Mouse (Mus musculus): ENCODE results near the gene Tmem63b. TPM values are rescaled to one million over a fixed set of nuclear protein-coding genes. Genes with fewer than 3 reads are reported as not detected.

Tmem63b gene
- polyA plus RNA-seq, 1 experiment from 2014 or later, result 31.2 TPM

DNA sequence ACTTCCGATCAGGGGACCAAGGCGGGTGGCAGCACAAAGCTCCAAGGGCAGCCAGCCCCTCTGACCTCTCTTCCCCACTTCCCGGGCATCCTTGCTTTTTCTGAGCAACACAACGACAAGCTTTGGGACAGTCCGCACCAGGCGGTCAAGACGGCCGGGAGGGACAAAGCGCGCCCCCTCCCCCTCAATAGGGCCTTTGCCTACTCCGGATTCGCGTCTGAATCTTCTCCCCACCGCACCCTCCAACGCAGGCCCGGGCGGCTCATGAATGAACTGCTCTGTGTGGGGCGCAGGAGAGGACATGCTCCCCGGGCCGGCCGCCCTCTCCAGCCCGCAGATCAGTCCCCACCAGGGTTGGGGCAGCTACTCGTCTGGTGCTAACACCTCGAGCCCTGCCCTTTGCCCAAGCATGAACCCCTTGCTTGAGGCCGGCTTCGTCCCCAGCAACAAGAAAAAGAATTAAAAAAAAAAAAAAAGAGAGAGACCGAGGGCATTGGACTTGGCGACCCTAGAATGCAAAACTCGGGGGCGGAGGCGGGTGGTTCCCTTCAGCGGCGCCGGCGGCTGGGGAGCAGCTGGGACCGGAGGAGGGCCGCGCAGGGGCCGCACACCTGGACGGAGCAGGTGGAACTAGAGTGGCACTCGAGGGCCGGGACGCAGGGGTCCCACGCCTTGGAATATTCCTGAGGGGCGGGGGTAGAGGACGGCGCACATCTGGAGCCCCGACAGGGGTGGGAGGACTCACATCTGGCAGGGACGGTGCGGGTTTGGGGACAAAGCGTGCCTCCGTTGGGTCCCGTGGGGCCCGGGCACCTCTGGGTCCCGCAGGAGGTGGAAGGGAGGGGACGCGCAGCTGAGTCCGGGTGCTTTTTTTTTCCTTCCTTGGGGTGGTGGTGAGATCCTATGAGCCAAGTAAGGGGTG, 1.3 kb downstream of the Tmem63b start:
- Histone ChIP-seq H3K36me3 (ENCODE audit: control insufficient read depth, insufficient read depth, low read length) (no peaks in the 10 kb centered on the region), H3K4me3 (ENCODE audit: control insufficient read depth in 1 of 2, insufficient read depth in 1 of 2, low read depth in 1 of 2, low read length in 2 of 2) (peak overlapping the region; percentile 73 to 81), H3K27me3 (ENCODE audit: control insufficient read depth, insufficient read depth, low read length) (no peaks in the 10 kb centered on the region), H3K27ac (replicated peaks in 1 of 2; ENCODE audit: control insufficient read depth in 1 of 2, insufficient read depth in 1 of 2, low read depth in 2 of 2, low read length in 2 of 2) (peak overlapping the region; percentile 18 to 56), H3K9ac (ENCODE audit: low read length) (peak overlapping the region; percentile 90), H3K4me1 (ENCODE audit: control insufficient read depth in 2 of 2, insufficient read depth in 2 of 2, low read length in 2 of 2) (peaks cover 18 to 31% of the 10 kb centered on the region in 2 experiments), H3K9me3 (ENCODE audit: control insufficient read depth, low read length) (peaks cover 4% of the 10 kb centered on the region; the same call in 1 of the 2 replicates), H3K4me2 (ENCODE audit: low read length) (peak overlapping the region; percentile 80)
- under 1% methylated on average over 56 of the region's 58 CpGs for WGBS
- ATAC-seq (ENCODE audit: insufficient number of reproducible peaks, insufficient read depth, low FRiP score, low read depth), result peak; percentile 35

DNA sequence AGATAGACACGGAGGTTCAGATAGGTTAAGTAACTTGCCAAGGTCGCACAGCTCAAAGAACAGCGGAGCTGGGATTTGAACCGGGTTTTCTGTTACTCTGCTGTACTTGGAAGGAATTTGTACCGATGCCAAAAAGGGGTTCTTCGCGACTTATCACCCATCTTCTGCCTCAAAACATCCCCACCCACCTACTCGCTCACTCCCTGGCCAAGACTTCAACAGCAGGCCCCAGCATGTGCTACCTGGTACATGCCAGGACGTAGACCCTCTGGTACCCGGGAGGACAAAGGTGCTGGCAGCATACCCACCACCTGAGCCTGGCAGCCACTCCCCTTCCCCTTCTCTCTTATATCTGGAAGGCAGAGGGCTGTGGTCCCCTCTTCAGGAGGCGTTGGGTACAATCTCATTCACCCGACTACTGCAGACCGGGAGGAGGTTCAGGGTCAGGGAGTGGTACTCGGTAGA, 2.0 kb downstream of the Tmem63b start:
- H3K4me1 ChIP-seq (ENCODE audit: control insufficient read depth in 2 of 2, insufficient read depth in 2 of 2, low read length in 2 of 2), result peaks cover 18 to 31% of the 10 kb centered on the region in 2 experiments
- H3K9ac ChIP-seq (ENCODE audit: low read length), result peak overlapping the region; percentile 90
- peak overlapping the region; percentile 17 to 56; a peak in 2 of 4 replicates for H3K27ac ChIP-seq (replicated peaks in 1 of 2; ENCODE audit: control insufficient read depth in 1 of 2, insufficient read depth in 1 of 2, low read depth in 2 of 2, low read length in 2 of 2)
- peak overlapping the region; percentile 80 for H3K4me2 ChIP-seq (ENCODE audit: low read length)
- no peaks in the 10 kb centered on the region for H3K27me3 ChIP-seq (ENCODE audit: control insufficient read depth, insufficient read depth, low read length)
- 34% methylated on average over 14 of the region's 14 CpGs for WGBS
- H3K9me3 ChIP-seq (ENCODE audit: control insufficient read depth, low read length), result peaks cover 4% of the 10 kb centered on the region; the same call in 1 of the 2 replicates
- no peak for ATAC-seq (ENCODE audit: insufficient number of reproducible peaks, insufficient read depth, low FRiP score, low read depth)
- H3K36me3 ChIP-seq (ENCODE audit: control insufficient read depth, insufficient read depth, low read length), result no peaks in the 10 kb centered on the region
- peak overlapping the region; percentile 73 to 81 for H3K4me3 ChIP-seq (ENCODE audit: control insufficient read depth in 1 of 2, insufficient read depth in 1 of 2, low read depth in 1 of 2, low read length in 2 of 2)

DNA sequence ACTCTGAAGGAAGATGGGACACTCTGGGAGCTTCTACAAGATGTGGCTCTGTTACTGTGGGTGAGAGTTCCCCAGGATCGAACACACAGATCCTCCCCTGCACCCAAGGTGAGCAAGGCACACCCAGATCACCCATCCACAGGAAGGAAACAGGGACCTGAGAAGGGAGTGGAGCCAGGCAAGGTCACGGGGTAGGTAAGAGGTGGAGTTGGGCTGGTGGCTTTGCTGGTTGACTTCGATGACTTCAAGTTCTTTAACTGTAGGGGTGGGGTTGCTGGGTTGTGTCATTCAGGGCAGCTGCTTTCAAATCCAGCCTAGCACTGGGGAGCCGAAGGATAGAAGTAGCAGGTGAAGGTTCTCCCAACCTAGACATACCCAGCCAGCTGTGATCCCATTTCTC, 3.9 kb downstream of the Tmem63b start:
- no peak overlapping the region for H3K4me2 ChIP-seq (ENCODE audit: low read length)
- peaks cover 6% of the 10 kb centered on the region for H3K36me3 ChIP-seq (ENCODE audit: control insufficient read depth, insufficient read depth, low read length)
- peaks cover 15 to 27% of the 10 kb centered on the region in 2 experiments for H3K4me1 ChIP-seq (ENCODE audit: control insufficient read depth in 2 of 2, insufficient read depth in 2 of 2, low read length in 2 of 2)
- H3K9me3 ChIP-seq (ENCODE audit: control insufficient read depth, low read length), result peaks cover 4% of the 10 kb centered on the region; the same call in 1 of the 2 replicates
- H3K4me3 ChIP-seq (ENCODE audit: control insufficient read depth in 1 of 2, insufficient read depth in 1 of 2, low read depth in 1 of 2, low read length in 2 of 2), result no peak overlapping the region
- no peak overlapping the region for H3K27ac ChIP-seq (replicated peaks in 1 of 2; ENCODE audit: control insufficient read depth in 1 of 2, insufficient read depth in 1 of 2, low read depth in 2 of 2, low read length in 2 of 2)
- WGBS, result 90% methylated on average over 4 of the region's 4 CpGs
- no peak overlapping the region for H3K9ac ChIP-seq (ENCODE audit: low read length)
- no peaks in the 10 kb centered on the region for H3K27me3 ChIP-seq (ENCODE audit: control insufficient read depth, insufficient read depth, low read length)
- ATAC-seq (ENCODE audit: insufficient number of reproducible peaks, insufficient read depth, low FRiP score, low read depth), result no peak

DNA sequence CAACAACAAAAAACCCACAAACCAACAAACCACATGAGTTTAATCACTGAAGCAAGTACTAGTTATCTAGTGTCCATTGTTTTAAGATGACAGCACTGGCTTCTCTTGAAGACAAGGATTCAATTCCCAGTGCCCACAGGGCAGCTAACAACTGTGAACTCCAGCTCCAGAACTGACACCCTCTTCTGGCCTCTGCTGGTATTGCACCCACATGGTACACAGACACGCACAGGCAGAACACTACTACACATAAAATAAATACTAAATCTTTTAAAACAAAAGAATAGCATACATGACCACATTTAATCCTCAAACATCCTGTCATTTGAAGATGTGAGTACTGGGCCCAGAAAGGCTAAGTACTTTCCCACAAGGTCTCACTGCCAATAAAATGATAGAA, 5.1 kb downstream of the Tmem63b start:
- no peak overlapping the region for H3K27ac ChIP-seq (replicated peaks in 1 of 2; ENCODE audit: control insufficient read depth in 1 of 2, insufficient read depth in 1 of 2, low read depth in 2 of 2, low read length in 2 of 2)
- ATAC-seq (ENCODE audit: insufficient number of reproducible peaks, insufficient read depth, low FRiP score, low read depth), result no peak
- H3K4me3 ChIP-seq (ENCODE audit: control insufficient read depth in 1 of 2, insufficient read depth in 1 of 2, low read depth in 1 of 2, low read length in 2 of 2), result no peak overlapping the region
- peaks cover 4% of the 10 kb centered on the region; the same call in 1 of the 2 replicates for H3K9me3 ChIP-seq (ENCODE audit: control insufficient read depth, low read length)
- H3K4me2 ChIP-seq (ENCODE audit: low read length), result no peak overlapping the region
- 95% methylated on average over 1 of the region's 1 CpGs for WGBS
- no peaks in the 10 kb centered on the region for H3K27me3 ChIP-seq (ENCODE audit: control insufficient read depth, insufficient read depth, low read length)
- H3K4me1 ChIP-seq (ENCODE audit: control insufficient read depth in 2 of 2, insufficient read depth in 2 of 2, low read length in 2 of 2), result peaks cover 13 to 18% of the 10 kb centered on the region in 2 experiments
- H3K9ac ChIP-seq (ENCODE audit: low read length), result no peak overlapping the region
- peaks cover 17% of the 10 kb centered on the region for H3K36me3 ChIP-seq (ENCODE audit: control insufficient read depth, insufficient read depth, low read length)

DNA sequence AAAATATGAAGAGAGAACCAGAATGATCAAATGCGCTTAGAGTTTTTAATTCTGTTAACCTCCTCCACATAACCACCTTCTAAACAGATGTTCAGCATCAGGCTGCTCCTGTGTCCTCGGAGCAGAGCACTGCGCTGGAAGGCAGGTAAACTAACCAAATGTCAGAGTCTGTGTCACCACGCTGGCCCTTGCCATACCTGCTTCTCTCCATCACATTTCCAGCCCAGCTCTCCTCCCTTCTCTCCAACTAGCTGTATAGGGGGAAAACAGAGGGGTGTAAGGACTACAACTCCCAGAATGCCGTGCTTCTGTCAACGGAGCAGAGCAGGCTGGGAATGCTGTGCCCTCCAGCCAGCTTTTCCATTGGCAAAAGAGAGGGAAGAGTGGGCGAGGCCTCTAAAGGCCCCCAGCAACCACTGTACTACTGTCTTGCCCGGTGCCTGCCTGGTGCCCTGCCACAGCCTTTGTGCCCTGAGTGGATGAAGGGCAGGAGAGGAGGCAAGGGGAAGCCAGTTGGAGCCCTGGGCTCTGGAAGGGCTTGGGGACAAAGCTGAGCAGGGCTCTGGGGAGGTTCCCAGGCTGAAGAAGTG, 6.2 kb downstream of the Tmem63b start:
- H3K4me3 ChIP-seq (ENCODE audit: control insufficient read depth in 1 of 2, insufficient read depth in 1 of 2, low read depth in 1 of 2, low read length in 2 of 2), result peak overlapping the region in 1 of 2 experiments; percentile 15; a peak in 1 of 4 replicates
- peak; percentile 48 for ATAC-seq (ENCODE audit: insufficient number of reproducible peaks, insufficient read depth, low FRiP score, low read depth)
- 53% methylated on average over 8 of the region's 8 CpGs for WGBS
- peak overlapping the region; percentile 69 for H3K9ac ChIP-seq (ENCODE audit: low read length)
- peak overlapping the region; percentile 43 to 74; a peak in 2 of 4 replicates for H3K27ac ChIP-seq (replicated peaks in 1 of 2; ENCODE audit: control insufficient read depth in 1 of 2, insufficient read depth in 1 of 2, low read depth in 2 of 2, low read length in 2 of 2)
- no peaks in the 10 kb centered on the region for H3K27me3 ChIP-seq (ENCODE audit: control insufficient read depth, insufficient read depth, low read length)
- H3K9me3 ChIP-seq (ENCODE audit: control insufficient read depth, low read length), result peaks cover 4% of the 10 kb centered on the region; the same call in 1 of the 2 replicates
- peaks cover 13 to 18% of the 10 kb centered on the region in 2 experiments for H3K4me1 ChIP-seq (ENCODE audit: control insufficient read depth in 2 of 2, insufficient read depth in 2 of 2, low read length in 2 of 2)
- H3K36me3 ChIP-seq (ENCODE audit: control insufficient read depth, insufficient read depth, low read length), result peaks cover 27% of the 10 kb centered on the region
- H3K4me2 ChIP-seq (ENCODE audit: low read length), result peak overlapping the region; percentile 57

DNA sequence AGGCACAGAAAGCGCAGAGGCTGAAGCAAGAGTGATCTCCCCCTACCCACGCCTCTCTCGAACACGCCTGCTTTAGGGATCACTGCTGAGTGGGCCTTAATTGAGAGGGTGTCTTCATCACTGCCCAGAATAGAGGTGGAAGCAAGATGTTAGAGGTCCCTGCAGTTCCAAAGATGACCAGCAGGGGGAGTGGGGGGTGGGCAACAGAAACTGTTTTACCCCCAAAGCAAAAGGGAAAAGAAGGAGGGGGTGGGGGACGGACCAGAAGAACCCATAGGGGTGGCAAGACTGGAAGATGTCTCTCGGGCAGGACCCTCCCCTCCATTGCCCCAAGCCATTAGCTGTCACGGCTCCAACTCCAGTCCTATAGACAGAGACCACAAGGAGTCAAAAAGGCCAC, 8.6 kb downstream of the Tmem63b start:
- Histone ChIP-seq H3K4me2 (ENCODE audit: low read length) (no peak overlapping the region), H3K4me1 (ENCODE audit: control insufficient read depth in 2 of 2, insufficient read depth in 2 of 2, low read length in 2 of 2) (peaks cover 6 to 10% of the 10 kb centered on the region in 2 experiments), H3K27ac (replicated peaks in 1 of 2; ENCODE audit: control insufficient read depth in 1 of 2, insufficient read depth in 1 of 2, low read depth in 2 of 2, low read length in 2 of 2) (no peak overlapping the region), H3K9ac (ENCODE audit: low read length) (no peak overlapping the region), H3K4me3 (ENCODE audit: control insufficient read depth in 1 of 2, insufficient read depth in 1 of 2, low read depth in 1 of 2, low read length in 2 of 2) (no peak overlapping the region), H3K9me3 (ENCODE audit: control insufficient read depth, low read length) (peaks cover 4% of the 10 kb centered on the region; the same call in 1 of the 2 replicates), H3K27me3 (ENCODE audit: control insufficient read depth, insufficient read depth, low read length) (no peaks in the 10 kb centered on the region), H3K36me3 (ENCODE audit: control insufficient read depth, insufficient read depth, low read length) (peaks cover 46% of the 10 kb centered on the region)
- 25% methylated on average over 7 of the region's 7 CpGs for WGBS
- ATAC-seq (ENCODE audit: insufficient number of reproducible peaks, insufficient read depth, low FRiP score, low read depth), result no peak

DNA sequence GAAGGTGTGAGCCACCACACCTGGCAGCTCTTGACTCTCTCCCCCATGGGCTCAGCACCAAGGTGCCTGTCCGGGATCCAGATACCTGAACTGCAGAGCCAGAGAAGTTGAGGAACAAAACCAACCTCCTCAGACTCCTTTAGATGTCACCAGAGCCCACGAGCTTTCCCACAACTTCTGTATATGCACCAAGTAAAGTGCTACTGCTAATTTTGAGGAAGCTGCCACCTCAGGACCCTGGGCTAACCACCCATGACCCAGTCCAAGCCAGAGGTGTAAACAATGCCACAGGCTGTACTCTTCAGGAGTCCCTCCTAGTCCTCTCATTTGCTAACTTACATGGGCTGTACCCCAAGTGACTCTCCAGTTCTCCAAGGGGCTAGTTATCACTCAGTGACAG, 14.1 kb downstream of the Tmem63b start:
- Histone ChIP-seq H3K27me3 (ENCODE audit: control insufficient read depth, insufficient read depth, low read length) (no peaks in the 10 kb centered on the region), H3K4me2 (ENCODE audit: low read length) (no peak overlapping the region), H3K36me3 (ENCODE audit: control insufficient read depth, insufficient read depth, low read length) (peaks cover 83% of the 10 kb centered on the region), H3K4me1 (ENCODE audit: control insufficient read depth in 2 of 2, insufficient read depth in 2 of 2, low read length in 2 of 2) (no peaks in the 10 kb centered on the region), H3K9me3 (ENCODE audit: control insufficient read depth, low read length) (no peaks in the 10 kb centered on the region), H3K27ac (replicated peaks in 1 of 2; ENCODE audit: control insufficient read depth in 1 of 2, insufficient read depth in 1 of 2, low read depth in 2 of 2, low read length in 2 of 2) (no peak overlapping the region), H3K9ac (ENCODE audit: low read length) (no peak overlapping the region), H3K4me3 (ENCODE audit: control insufficient read depth in 1 of 2, insufficient read depth in 1 of 2, low read depth in 1 of 2, low read length in 2 of 2) (no peak overlapping the region)
- WGBS, result 85% methylated on average over 2 of the region's 2 CpGs
- ATAC-seq (ENCODE audit: insufficient number of reproducible peaks, insufficient read depth, low FRiP score, low read depth), result no peak
